Mouse (Mus musculus) testis, adult 2 months (tissue): Measurements from ENCODE around the gene Cckar.

ENCODE experiments used
- CTCF ChIP-seq: fragments of 200-500 bp; IDR thresholded peaks from 2 replicates; pipeline ENCODE4 v1.5.1; 2012; ENCODE audit warnings: low read depth, mild to moderate bottlenecking, inconsistent platforms, low read length, moderate library complexity; ENCODE audit not compliant: control insufficient read depth, insufficient read depth, insufficient replicate concordance
- POLR2A ChIP-seq: fragments of 200-500 bp; IDR thresholded peaks from 2 replicates; pipeline ENCODE4 v1.6.1; 2012; ENCODE audit warnings: low read depth, mild to moderate bottlenecking, inconsistent platforms, low read length, moderate library complexity; ENCODE audit not compliant: control insufficient read depth

GRCm38 (mm10) chr5:53670321-53670938, 37.1 kb downstream of the Cckar start:
- TF ChIP-seq CTCF (no peak), POLR2A (no peak)
